Mouse (Mus musculus) cortical plate, adult 2 months (tissue): Measurements from ENCODE around the gene Ptpn14. TPM values are rescaled to one million over a fixed set of nuclear protein-coding genes. Genes with fewer than 3 reads are reported as not detected.

ENCODE experiments used
- H3K27ac ChIP-seq: fragments of 200-500 bp; 2 replicates; pipeline ENCODE4 v1.5.1; 2012; ENCODE audit warnings: low read length, control low read depth, inconsistent platforms; ENCODE audit not compliant: insufficient read depth
- H3K4me1 ChIP-seq: fragments of 200-500 bp; 2 replicates; pipeline ENCODE4 v1.6.1; 2011; ENCODE audit warnings: low read length; ENCODE audit not compliant: control insufficient read depth, insufficient read depth
- H3K4me3 ChIP-seq: fragments of 200-500 bp; 2 replicates; pipeline ENCODE4 v1.5.1; 2011; ENCODE audit warnings: mild to moderate bottlenecking, low read length, control low read depth; ENCODE audit not compliant: insufficient read depth
- CTCF ChIP-seq: fragments of 200-500 bp; IDR thresholded peaks from 2 replicates; pipeline ENCODE4 v1.5.1; 2011; ENCODE audit warnings: mild to moderate bottlenecking, control low read depth, low read length; ENCODE audit not compliant: insufficient read depth; ENCODE audit errors: extremely low read depth
- POLR2A ChIP-seq: fragments of 200-500 bp; IDR thresholded peaks from 2 replicates; pipeline ENCODE4 v1.6.1; 2011; ENCODE audit warnings: mild to moderate bottlenecking, low read length, control low read depth; ENCODE audit not compliant: insufficient read depth; ENCODE audit errors: extremely low read depth
- polyA plus RNA-seq: library from polyadenylated mRNA; depleted of rRNA; stranded (reverse); fragments of >200 nt; gene quantifications from 2 replicates; pipeline ENCODE4 v1.2.3, GENCODE M21; 2012

The Ptpn14 gene
- polyA plus RNA-seq, 1 experiment: 2.5 TPM

DNA sequence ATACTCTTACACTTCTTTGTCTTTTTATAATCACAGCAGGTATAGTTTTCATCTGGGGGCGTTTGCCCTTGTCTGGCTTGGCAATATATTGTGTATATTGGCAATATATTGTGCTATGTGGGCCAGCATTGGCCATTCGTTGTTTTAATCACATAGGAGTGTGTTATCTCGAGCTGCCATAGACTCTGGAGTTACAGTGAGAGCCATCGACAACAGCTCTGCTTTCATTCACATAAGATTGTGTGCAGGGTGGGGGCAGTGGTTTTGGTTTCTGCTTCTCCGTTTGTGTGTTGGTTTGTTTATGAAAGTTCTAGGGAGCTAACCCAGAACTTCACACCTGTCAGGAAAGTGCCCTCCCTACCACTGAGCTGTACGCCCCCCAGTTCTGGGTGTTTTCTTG is 138.6 kb downstream of the Ptpn14 start:
- H3K4me3 ChIP-seq: no peak overlapping the region
- H3K27ac ChIP-seq: no peak overlapping the region

DNA sequence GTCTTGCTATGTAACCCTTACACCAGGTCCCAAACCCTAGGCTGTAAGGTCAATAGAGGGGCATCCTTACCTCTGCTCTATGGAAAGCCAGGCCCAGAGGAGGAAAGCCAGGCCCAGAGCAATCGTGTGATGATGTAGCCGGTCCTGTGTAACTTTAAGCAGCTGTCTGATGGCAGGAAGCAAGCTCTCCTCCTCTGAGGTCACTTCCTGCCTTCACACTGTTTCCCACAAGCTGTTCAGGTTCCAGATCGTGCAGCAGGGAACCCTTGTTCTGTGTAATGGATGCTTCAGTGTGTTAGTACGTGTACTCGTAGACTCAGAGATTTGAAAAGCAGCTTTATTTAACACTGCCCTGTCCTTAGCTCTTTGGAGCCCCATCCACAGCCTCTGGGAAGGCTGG is 139.0 kb downstream of the Ptpn14 start:
- Histone ChIP-seq H3K4me3 (no peak overlapping the region), H3K4me1 (no peaks in the 10 kb centered on the region), H3K27ac (no peak overlapping the region)
- TF ChIP-seq POLR2A: no peak
- no peak for TF ChIP-seq CTCF

More for the DNA sequence above, 138.6 kb downstream of the Ptpn14 start:
- H3K4me1 ChIP-seq: no peaks in the 10 kb centered on the region
- TF ChIP-seq POLR2A (no peak), CTCF (no peak)

DNA sequence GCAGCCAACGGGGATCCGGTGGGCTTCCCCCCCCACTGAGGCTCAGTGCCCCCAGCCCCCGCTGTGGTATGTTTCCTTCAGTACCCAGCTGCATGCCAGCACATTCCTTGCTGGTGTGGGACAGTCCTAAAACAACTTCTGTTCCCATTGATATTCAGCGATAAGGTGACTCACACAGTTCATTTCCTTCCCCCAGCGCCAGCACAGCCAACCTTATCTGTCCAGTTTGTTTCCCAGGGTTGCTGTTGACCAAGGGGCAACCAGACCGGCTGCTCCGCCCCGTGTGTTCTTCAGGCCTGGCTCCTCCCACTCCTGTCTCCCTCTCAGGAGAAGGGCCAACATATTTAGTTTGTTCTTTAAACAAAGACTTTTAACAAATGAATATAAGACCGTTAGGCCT is 139.4 kb downstream of the Ptpn14 start:
- TF ChIP-seq CTCF (no peak), POLR2A (no peak)
- Histone ChIP-seq H3K4me3 (no peak overlapping the region), H3K27ac (no peak overlapping the region), H3K4me1 (no peaks in the 10 kb centered on the region)

DNA sequence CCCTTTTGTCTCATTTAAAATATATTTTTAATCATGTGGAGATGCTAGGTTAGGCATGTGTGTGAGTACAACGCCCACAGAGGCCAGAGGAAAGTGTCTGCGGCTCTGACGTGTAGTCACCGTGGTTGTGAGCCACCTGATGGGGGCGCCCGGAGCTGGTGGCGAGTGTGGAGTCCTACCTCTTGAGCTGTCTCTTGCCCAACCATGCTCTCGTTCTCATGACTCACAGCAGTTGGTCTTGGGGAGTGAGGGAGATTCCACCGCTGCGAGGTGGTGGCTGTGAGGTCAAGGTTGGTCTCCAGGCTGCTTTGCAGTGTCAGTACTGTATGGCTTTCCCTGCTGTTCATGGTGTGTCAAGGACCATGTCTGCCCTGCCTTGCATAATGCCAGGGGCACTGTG is 140.0 kb downstream of the Ptpn14 start:
- H3K4me3 ChIP-seq: no peak overlapping the region
- TF ChIP-seq CTCF (no peak), POLR2A (no peak)
- no peak overlapping the region for H3K27ac ChIP-seq
- no peaks in the 10 kb centered on the region for H3K4me1 ChIP-seq

DNA sequence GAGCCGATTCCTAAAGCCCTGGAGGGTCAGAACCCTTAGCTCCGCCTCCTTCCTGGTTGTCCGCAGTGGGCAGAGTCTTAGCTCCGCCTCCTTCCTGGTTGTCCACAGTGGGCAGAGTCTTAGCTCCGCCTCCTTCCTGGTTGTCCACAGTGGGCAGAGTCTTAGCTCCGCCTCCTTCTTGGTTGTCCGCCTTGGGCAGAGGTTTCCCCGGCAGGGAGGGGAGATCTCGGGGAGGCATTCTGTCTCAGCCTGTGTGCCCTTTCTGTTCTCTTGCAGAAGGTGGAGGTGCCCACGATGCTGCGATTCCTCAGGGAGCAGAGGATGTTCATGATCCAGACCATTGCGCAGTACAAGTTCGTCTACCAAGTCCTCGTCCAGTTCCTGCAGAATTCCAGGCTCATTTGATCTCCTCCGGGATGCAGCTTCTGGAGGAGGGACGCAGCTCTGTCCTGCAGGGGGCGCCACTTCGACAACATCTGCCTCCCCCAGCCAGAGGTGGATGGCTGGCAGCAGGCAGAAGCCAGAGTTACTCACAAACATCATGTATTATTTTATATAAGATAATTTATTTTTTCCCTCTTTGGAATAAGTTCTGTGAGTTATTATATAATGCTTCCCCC is 141.7 kb downstream of the Ptpn14 start:
- no peak overlapping the region for H3K4me3 ChIP-seq
- no peak for TF ChIP-seq POLR2A
- TF ChIP-seq CTCF: no peak
- H3K4me1 ChIP-seq: no peaks in the 10 kb centered on the region
- H3K27ac ChIP-seq: no peak overlapping the region

DNA sequence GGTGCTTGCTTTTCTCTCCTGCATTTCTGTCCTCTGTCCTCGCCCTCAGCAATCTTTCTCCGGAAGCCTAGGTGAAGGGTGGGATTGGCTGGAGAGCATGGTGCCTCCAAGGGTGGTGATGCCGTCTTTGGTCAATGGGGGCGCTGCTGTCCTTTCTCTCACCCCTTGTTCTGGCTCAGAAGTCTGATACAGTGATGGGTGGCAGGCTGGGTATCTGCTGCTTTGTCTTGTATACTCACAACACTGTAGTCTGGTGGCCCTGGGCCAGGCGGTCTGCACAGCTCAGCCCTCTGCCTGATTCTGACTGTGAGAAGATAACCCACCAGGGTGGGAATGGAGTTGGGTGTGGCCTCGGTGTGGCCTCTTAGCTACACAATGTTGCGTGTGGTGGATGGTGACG is 142.5 kb downstream of the Ptpn14 start:
- no peak overlapping the region for H3K4me3 ChIP-seq
- no peak overlapping the region for H3K27ac ChIP-seq
- H3K4me1 ChIP-seq: no peaks in the 10 kb centered on the region
- TF ChIP-seq CTCF (0 out of 2 replicates have a peak, but pooled peaks have one; percentile 2), POLR2A (no peak)

DNA sequence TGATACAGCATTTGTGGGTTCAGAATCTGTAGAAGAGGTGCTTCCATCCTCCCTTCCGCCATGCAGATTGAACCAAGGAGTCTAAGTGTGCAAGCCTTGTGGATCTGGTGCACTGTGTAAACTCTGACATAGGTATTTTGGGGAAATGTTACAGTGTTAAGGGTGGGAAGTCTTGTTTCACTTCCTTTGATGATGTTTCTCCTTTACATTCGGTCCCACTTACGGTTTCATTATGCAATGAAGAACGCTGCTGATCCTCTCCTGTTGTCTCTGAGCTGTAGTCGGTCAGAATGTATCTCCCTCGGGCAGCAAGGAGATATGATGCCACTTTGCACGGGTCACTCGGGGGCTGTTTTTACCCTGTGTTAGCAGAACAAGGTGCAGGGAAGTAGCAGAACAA is 143.6 kb downstream of the Ptpn14 start:
- Histone ChIP-seq H3K4me3 (no peak overlapping the region), H3K27ac (no peak overlapping the region), H3K4me1 (no peaks in the 10 kb centered on the region)
- TF ChIP-seq CTCF: no peak
- no peak for TF ChIP-seq POLR2A

DNA sequence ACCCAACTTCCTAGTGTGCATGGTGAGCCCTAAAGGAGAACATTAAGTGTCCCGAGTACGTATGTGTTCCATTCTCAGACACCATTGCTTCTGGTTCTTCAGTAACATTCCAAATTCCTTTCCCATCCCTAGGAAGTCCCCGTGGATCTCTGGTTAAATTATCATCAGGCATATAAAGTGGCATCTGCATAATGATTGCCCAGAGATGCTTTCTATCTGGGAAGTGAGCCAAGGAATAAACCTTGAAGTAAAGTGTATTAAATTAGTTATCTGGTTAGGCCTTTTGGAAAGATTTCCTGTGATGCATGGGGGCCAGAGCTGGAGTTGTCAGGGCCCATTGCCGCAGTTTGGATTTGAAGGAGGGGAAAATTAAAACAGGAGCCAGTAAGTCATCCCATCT is 144.0 kb downstream of the Ptpn14 start:
- no peak for TF ChIP-seq POLR2A

DNA sequence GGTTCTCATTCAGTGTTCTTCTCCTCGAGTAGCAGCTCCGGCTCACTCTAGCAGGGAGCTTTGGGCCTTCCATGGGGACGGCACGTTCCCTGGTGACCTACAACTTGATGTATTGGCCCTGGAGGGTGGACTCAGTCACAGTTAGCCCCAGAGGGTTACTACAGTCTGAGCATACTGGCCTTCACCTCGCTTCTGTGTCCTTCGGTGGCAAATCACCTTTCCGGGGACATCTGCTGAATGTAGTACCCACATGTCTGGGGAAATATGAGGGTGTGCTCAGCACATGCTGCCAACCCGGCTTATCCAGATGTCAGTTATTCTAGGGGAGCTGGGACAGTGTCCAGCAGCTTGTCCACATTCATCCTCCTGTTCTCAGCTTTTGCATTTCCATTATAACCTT is 145.5 kb downstream of the Ptpn14 start:
- no peak for TF ChIP-seq POLR2A
- TF ChIP-seq CTCF: no peak
- Histone ChIP-seq H3K4me3 (no peak overlapping the region), H3K4me1 (no peaks in the 10 kb centered on the region), H3K27ac (no peak overlapping the region)

More for the DNA sequence above, 144.0 kb downstream of the Ptpn14 start:
- no peak overlapping the region for H3K4me3 ChIP-seq
- no peaks in the 10 kb centered on the region for H3K4me1 ChIP-seq
- no peak overlapping the region for H3K27ac ChIP-seq

DNA sequence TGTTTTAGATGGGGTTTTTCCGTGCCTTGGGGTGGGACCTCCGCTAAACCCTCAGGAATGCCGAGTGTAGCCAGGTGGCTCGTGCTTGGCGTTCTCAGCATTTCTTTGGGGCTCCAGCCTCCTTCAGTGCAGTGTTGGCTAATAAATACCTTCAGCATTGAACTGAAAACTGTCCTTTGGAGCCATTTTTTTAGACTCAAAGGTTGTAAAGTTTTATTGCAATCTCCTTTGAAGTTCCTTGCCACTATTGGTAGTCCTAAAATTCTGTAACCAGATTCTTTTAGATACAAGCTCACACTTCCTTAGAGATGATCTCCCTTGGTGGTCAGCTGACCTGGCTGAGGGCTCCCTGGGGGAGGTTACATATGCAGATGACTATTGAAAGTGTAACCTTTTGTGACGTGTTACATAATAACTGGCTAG is 147.4 kb downstream of the Ptpn14 start:
- TF ChIP-seq POLR2A (no peak), CTCF (no peak)
- Histone ChIP-seq H3K4me3 (no peak overlapping the region), H3K4me1 (0 out of 2 replicates have a peak, but pooled peaks cover under 1% of the 10 kb centered on the region), H3K27ac (no peak overlapping the region)
